Mouse (Mus musculus) ES-E14 (cell line): ENCODE results near the gene Galc. TPM values are rescaled to one million over a fixed set of nuclear protein-coding genes. Genes with fewer than 3 reads are reported as not detected.

Experiments used
- DNase-seq: peaks from one replicate; pipeline ENCODE4 v3.0.0-alpha.2; 2013; ENCODE audit warnings: low read depth, low spot score
- H3K27ac ChIP-seq: 2 replicates; pipeline ENCODE4 v1.5.1; 2012; ENCODE audit warnings: low read depth, mild to moderate bottlenecking, low read length, moderate library complexity, mixed read lengths; ENCODE audit not compliant: poor library complexity, insufficient read depth, severe bottlenecking
- H3K36me3 ChIP-seq: 2 replicates; pipeline ENCODE4 v1.6.1; 2012; ENCODE audit warnings: mild to moderate bottlenecking, low read length, moderate library complexity, mixed read lengths; ENCODE audit not compliant: control insufficient read depth, poor library complexity, insufficient read depth, severe bottlenecking
- H3K4me1 ChIP-seq, 2 experiments: fragments of 150-350 bp in 1 of 2; sonication (generic) in 1 of 2; 2 replicates each; pipeline ENCODE4 v1.6.1; 2012; ENCODE audit warnings: low read length in 2 of 2, mild to moderate bottlenecking in 1 of 2, mixed read lengths in 1 of 2; ENCODE audit not compliant: control insufficient read depth in 2 of 2, insufficient read depth in 2 of 2, poor library complexity in 1 of 2
- H3K4me3 ChIP-seq, 2 experiments: fragments of 150-350 bp in 1 of 2; sonication (generic) in 1 of 2; 2 replicates each; pipeline ENCODE4 v1.5.1; 2012; ENCODE audit warnings: low read length in 2 of 2, low read depth in 1 of 2, mild to moderate bottlenecking in 1 of 2, mixed read lengths in 1 of 2; ENCODE audit not compliant: insufficient read depth in 1 of 2, poor library complexity in 1 of 2, severe bottlenecking in 1 of 2
- H3K9ac ChIP-seq: 2 replicates; pipeline ENCODE4 v1.6.1; 2012; ENCODE audit warnings: low read depth, mild to moderate bottlenecking, low read length, mixed read lengths; ENCODE audit not compliant: poor library complexity, insufficient read depth, severe bottlenecking
- H3K9me3 ChIP-seq: fragments of 150-350 bp; sonication (generic); 2 replicates; pipeline ENCODE4 v1.6.1; 2012; ENCODE audit warnings: low read depth, mild to moderate bottlenecking, low read length; ENCODE audit not compliant: control insufficient read depth, insufficient read depth
- CHD2 ChIP-seq: IDR thresholded peaks from 2 replicates; pipeline ENCODE4 v1.6.1; 2014; ENCODE audit warnings: mild to moderate bottlenecking, low read depth, low read length, inconsistent platforms
- HCFC1 ChIP-seq: IDR thresholded peaks from 2 replicates; pipeline ENCODE4 v1.6.1; 2012; ENCODE audit warnings: low read length, inconsistent platforms, borderline replicate concordance; ENCODE audit not compliant: insufficient read depth
- MAFK ChIP-seq: IDR thresholded peaks from 2 replicates; pipeline ENCODE4 v1.6.1; 2014; ENCODE audit warnings: mild to moderate bottlenecking, low read depth, low read length, inconsistent platforms; ENCODE audit not compliant: insufficient read depth
- ZC3H11A ChIP-seq: IDR thresholded peaks from 2 replicates; pipeline ENCODE4 v1.6.1; 2012; ENCODE audit warnings: low read depth, mild to moderate bottlenecking, inconsistent platforms, low read length, borderline replicate concordance
- ZNF384 ChIP-seq: IDR thresholded peaks from 2 replicates; pipeline ENCODE4 v1.6.1; 2012; ENCODE audit warnings: low read depth, low read length, inconsistent platforms
- in situ Hi-C, 2 experiments: fragments of 600-800 bp; cut with MboI; formaldehyde crosslinking; loops; one replicate each; pipeline ENCODE4 v1.15.1; 2025; ENCODE audit warnings: low sequenced_read_pairs in 2 of 2, inconsistent platforms in 1 of 2; ENCODE audit not compliant: unreplicated experiment in 2 of 2
- total RNA-seq: library from RNA; depleted of rRNA; stranded (reverse); fragments of 300-350 nt; gene quantifications from 2 replicates; pipeline ENCODE4 v1.2.3, GENCODE M21; 2012

Galc gene
- total RNA-seq, 1 experiment = 7.5 TPM

GRCm38 (mm10) chr12:98213791-98214190 is 45.5 kb downstream of the Galc start:
- Histone ChIP-seq H3K4me1 (no peaks in the 10 kb centered on the region), H3K9ac (no peak overlapping the region), H3K4me3 (no peak overlapping the region), H3K36me3 (no peaks in the 10 kb centered on the region; the same call in 1 of the 2 replicates), H3K9me3 (no peaks in the 10 kb centered on the region), H3K27ac (no peak overlapping the region)
- DNase-seq = no peak
- in situ Hi-C loops = no loop called here
- TF ChIP-seq ZNF384 (no peak), CHD2 (peak; percentile 59; the same call in 1 of the 2 replicates), HCFC1 (no peak), MAFK (no peak)

DNA sequence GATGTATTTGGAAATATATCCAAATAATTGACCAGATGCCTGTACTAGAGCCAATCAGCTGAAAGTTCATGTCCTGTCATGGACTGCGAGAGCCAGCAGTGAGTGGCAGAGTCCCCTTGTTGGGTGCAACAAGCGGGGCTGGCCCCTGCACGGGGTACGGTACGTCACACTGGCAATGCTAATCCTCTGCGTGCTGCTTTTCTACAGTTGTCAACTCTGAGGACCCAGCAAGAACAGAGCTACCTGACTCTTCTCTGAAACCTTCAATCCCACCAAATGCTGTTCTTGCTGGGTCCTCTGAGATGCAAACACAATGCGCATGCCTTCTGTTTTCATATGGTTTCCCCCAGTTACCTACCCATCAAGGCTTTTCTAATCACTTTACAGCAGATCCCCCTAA is 45.9 kb downstream of the Galc start:
- TF ChIP-seq CHD2 = no peak
- H3K4me1 ChIP-seq = no peaks in the 10 kb centered on the region
- H3K36me3 ChIP-seq = no peaks in the 10 kb centered on the region; the same call in 1 of the 2 replicates
- DNase-seq = no peak
- in situ Hi-C loops = no loop called here
- no peak overlapping the region for H3K4me3 ChIP-seq
- H3K27ac ChIP-seq = no peak overlapping the region
- no peaks in the 10 kb centered on the region for H3K9me3 ChIP-seq
- no peak overlapping the region for H3K9ac ChIP-seq

DNA sequence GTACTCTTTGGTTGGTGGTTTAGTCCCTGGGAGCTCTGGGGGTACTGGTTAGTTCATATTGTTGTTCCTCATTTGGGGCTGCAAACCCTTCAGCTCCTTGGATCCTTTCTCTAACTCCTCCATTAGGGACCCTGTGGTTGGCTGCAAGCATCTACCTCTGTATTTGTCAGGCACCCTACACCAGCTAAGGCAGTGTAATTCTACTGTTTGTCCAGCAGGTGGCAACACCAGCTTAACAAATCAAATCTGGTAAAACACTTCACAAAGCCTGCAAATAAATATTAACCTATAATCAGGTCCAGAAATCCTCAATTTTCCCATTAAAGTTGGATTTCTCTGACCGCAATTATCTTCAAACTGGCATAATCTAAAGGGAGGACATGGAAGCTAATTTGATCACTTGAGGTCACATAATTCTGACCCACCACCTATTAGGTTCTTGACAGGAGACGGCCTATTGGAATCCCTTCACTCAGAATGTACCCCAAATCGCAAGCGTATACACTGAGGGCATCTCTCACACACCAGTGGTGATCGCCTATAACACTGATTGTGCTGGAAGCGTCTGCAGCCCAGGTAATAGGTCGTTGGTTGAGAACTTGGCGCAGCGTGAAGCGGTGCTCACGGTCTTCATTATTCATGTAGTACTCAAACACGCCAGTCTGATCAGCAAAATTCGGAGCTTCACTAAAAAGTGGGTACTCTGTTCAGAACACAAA is 46.6 kb downstream of the Galc start:
- Histone ChIP-seq H3K36me3 (no peaks in the 10 kb centered on the region; the same call in 1 of the 2 replicates), H3K4me1 (no peaks in the 10 kb centered on the region), H3K9ac (no peak overlapping the region), H3K9me3 (no peaks in the 10 kb centered on the region), H3K4me3 (no peak overlapping the region), H3K27ac (no peak overlapping the region)
- no peak for DNase-seq
- 0 out of 2 replicates have a peak, but pooled peaks have one; percentile 19 for TF ChIP-seq ZC3H11A
- no peak for TF ChIP-seq HCFC1
- TF ChIP-seq ZNF384 = no peak
- in situ Hi-C loops = no loop called here

DNA sequence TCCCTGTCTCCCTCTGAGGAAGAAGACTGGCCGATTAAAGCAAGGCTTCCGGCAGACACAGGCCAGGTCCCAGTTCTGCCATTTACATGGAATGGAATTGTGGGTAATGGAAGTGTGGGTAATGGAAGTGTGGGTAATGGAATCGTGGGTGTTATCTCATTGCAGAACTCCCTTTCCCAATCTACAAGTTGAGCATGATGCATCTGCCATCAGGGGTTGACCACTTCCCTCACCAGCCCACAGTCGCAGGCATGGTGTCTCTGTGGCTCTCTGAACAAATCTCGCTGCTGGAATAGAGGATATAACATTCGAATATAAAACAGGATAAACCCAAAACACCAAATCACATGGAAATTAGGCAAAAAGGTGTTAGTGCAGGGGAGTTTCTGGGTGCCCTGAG is 48.8 kb downstream of the Galc start:
- Histone ChIP-seq H3K27ac (no peak overlapping the region), H3K4me1 (no peaks in the 10 kb centered on the region), H3K36me3 (no peaks in the 10 kb centered on the region; the same call in 1 of the 2 replicates), H3K4me3 (no peak overlapping the region), H3K9me3 (no peaks in the 10 kb centered on the region), H3K9ac (no peak overlapping the region)
- no peak for TF ChIP-seq CHD2
- TF ChIP-seq MAFK = no peak
- no peak for TF ChIP-seq HCFC1
- no peak for TF ChIP-seq ZNF384
- in situ Hi-C loops = no loop called here
- no peak for DNase-seq

- H3K27ac ChIP-seq = no peak overlapping the region
- H3K4me3 ChIP-seq = no peak overlapping the region
- in situ Hi-C loops = no loop called here
- no peak overlapping the region for H3K9ac ChIP-seq
- no peaks in the 10 kb centered on the region for H3K36me3 ChIP-seq
- H3K4me1 ChIP-seq = no peaks in the 10 kb centered on the region
- DNase-seq = no peak
- H3K9me3 ChIP-seq = no peaks in the 10 kb centered on the region
- TF ChIP-seq HCFC1 (no peak), ZC3H11A (no peak), ZNF384 (no peak), MAFK (no peak), CHD2 (no peak)
Observed at GRCm38 (mm10) chr12:98208104-98208503, 51.2 kb downstream of the Galc start.
